Mouse (Mus musculus) granulocyte monocyte progenitor cell, adult 5-6 weeks (primary cell): ENCODE measurements around the gene Clec4e. TPM values are rescaled to one million over a fixed set of nuclear protein-coding genes. Genes with fewer than 3 reads are reported as not detected.
"Not testable (repeated sequence)": the region's sequence is repeated elsewhere in the genome, so short reads cannot be mapped to it uniquely, and the experiment has no call there.

Source experiments
- ATAC-seq: replicated peaks from 2 replicates; pipeline ENCODE4 v1.8.0; 2016; ENCODE audit warnings: mild to moderate bottlenecking, moderate TSS enrichment, inconsistent platforms; ENCODE audit not compliant: poor library complexity, severe bottlenecking
- total RNA-seq, 2 experiments: library from RNA; stranded (forward) in 1 of 2; stranded (reverse) in 1 of 2; fragments of 200-712, 200-1000 nt in 1 of 2; fragments of >200 nt in 1 of 2; fragmentation: Nextera tagmentation in 1 of 2; gene quantifications; 2 replicates each; pipeline ENCODE4 v1.2.3; 2014 to 2017

Gene Clec4e
- total RNA-seq (2014; fragmentation: Nextera tagmentation) (16.3 and 20.5 TPM in 2 replicates), total RNA-seq (2017) (20.9 and 23.7 TPM in 2 replicates)

DNA sequence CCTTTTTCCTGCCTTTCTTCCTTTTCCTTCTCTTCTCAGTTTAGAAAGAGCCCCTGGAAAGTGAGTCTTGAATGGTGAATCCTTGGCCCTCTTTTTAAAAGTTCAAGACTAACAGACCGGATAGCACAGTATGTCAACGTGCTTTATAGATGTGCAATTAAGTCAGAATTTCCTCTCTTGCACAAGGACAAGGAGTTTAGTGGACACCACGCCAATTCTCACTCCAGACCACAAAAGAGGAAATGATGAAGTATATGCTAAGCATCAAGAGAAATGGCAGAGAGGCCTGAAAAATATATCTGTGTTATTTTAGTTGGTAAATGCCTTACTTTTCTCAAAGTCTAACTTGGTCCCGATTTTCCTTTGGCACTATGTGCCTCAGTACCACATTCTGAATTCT lies at the start of gene Clec4e:
Gene Clec4e, minus strand, starts transcription at position 118 of the 400 bp plus-strand sequence.
- ATAC-seq: peak; percentile 91

DNA sequence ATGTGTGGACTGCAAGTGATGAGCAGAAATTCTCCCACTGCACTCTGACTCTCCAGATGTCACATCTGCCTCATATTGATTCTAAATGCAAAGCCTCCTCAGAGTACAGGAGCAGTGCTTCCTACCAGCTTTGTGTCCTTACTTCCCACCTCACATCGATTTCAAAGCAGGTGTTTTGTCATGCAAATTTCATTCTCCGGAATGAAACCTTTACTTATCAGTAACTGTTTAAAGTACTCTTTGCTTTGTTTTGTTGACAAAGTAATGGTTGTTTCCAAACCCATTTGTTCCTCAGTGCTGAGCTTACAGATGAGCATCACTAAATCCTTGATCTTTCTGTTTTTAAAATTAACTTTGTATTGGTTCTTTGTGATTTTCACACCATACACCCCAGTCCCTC lies 42.8 kb upstream of the Clec4e start:
- ATAC-seq: no peak

DNA sequence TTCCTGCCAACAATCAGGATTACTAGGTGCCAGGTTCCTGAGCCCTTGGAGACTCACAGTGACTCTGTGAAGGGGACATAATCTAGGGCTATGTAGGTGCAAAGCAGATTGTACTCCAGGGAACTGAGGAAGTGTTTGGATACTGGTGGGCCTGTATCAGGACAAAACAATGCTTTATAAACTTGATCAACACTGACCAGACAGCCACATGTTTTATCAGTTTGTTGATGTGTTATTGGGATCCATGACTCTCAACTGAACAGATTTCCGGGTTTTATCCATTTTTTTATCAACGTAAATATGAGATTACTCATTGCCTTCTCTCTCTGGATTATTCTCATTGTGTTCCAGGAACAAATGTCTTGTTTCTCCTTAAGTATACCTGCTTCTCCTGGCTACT lies 18.4 kb upstream of the Clec4e start, which contains the start of gene Vmn2r19:
Gene Vmn2r19, plus strand, starts transcription at position 301 of the 400 bp plus-strand sequence.
- no peak for ATAC-seq

DNA sequence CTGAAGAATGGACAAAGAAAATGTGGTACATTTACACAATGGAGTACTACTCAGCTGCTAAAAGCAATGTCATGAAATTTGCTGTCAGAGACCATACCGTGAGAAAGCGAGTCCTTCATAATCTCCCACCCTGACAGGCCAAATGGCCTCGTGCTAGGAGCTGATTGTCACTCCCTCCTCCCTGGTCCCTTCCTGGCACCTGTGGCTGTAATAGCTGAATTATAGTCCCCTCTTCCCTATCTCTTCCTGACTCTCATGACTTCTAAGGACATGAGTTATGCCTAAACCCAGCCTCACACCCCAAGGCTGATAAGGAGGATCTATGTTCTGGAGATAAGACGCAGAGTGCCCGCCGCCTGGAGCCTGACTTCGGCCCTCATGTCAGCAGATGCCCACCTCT lies 16.6 kb upstream of the Clec4e start:
- not testable (repeated sequence) for ATAC-seq

DNA sequence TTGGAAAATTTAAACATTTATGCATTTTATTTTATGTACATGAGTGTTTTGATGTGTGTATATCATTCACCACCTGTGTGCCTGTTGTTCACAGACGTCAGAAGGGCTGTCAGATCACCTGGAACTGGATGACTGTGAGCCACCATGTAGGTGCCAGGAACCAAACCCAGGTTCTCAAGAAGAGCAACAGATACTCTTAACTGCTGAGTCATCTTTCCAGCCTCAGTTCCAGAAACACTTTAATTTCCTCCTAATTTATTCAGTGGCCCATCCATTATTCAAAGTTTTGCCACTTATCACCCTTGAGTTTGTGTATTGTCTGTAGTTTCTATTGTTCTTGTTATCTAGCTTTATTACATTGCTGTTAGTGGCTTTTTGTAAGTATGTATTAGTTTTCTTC lies 7.0 kb upstream of the Clec4e start:
- no peak for ATAC-seq

DNA sequence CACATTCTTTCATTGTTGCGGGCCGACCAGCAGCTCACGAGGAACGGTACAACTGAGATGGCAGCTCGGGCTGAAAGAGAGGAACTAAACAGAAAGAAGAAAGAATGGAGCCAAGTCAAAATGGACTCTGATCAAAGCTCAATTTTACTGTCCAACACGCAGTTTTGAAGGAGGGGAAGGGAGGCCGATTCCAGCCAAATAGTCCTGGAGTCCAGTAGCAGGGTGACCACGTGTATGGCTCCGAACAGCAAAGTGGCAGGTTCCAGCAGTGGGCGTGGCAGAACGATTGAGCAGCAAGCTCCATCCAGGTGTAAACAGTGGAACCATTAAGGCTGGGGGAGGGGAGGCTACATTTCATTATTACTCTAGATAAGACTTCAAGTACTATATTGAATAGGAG lies 3.8 kb upstream of the Clec4e start:
- ATAC-seq: not testable (repeated sequence)

DNA sequence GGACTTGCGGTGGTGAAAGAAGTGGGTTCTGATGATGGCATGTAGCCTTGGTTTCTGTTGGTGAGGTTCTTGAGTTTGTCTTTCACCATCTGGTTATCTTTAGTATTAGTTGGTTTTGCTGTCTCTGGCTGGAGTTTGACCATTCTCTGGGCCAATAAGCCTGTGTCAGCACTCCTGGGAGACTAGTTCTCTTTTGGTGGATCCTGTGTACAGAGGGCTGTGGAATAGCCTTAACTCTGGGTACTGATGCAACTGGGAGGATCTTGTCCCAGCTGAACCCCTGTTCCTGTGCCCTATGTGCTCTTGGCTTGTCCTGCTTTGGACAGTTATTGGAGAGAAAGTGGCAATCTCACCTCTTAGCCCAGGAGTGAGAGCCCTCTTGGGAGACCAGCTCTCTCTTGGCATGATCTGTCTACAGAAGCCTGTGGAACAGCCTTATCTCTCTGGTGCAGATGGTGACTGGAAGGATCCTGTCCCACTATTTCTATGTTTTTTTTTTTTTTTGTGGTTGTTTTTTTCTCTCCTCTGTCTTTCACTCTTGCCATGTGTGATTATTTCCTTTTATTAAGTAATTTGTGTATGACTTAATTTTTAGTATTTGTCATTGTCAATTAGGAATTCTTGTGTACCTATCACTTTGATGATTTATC lies 3.2 kb upstream of the Clec4e start:
- no peak for ATAC-seq

DNA sequence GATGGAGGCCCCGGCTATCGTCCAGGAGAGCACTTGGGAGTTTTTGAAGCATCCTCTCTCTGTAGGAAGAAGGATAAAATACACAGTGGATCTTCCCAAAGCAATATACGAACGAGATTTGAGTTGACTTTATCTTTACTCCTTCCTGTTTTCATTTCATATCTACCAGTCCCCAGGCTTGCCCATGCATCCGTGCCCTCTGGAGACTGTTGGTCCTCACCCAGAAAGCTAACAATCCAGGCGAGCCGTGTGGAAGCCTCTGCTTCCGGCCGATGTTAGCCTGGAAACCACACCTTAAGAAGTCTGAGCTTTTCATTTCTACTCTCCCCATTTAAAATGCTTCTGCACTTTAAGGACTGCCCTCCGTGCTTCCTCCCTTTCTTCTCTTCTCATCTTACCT lies 739 bp downstream of the Clec4e start:
- peak; percentile 56 for ATAC-seq

DNA sequence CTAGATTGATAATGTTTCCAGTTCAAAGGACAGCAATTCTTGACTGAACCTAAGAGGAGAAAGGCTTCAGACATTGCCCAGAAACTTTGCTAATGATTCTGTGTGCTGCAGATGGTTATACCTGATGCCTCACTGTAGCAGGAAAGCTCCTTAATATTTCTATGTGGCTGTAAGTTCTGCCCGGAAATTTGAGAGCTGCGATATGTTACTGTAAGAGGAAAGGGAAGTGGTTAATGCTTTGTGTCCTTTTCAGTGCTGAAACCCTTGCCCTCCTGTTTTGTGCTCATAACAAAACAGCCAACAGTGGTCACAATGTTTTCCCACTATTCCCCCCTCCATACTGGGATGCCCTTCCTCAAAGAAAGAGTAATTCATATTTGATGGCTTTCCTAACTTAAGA lies 3.4 kb downstream of the Clec4e start:
- peak; percentile 26; the same call in 1 of the 2 replicates for ATAC-seq

DNA sequence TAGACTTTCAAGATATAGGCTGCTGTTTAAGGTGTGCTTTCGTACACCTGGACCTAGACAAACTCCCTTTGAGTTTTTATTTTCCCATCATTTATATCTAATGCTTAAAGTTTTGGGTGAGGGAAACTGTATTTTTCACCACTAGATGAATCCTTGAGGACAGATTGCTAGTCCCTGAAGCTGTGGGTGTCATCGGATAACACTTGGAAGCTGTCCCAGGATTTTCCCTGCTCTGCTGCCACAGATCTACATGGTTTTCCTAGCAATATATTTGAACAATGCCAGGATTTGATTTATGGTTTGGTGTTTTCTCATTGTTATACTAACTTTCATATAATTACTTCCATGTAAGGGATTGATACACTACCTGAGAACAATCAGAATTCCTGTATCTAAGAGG lies 10.2 kb downstream of the Clec4e start:
- ATAC-seq: no peak

DNA sequence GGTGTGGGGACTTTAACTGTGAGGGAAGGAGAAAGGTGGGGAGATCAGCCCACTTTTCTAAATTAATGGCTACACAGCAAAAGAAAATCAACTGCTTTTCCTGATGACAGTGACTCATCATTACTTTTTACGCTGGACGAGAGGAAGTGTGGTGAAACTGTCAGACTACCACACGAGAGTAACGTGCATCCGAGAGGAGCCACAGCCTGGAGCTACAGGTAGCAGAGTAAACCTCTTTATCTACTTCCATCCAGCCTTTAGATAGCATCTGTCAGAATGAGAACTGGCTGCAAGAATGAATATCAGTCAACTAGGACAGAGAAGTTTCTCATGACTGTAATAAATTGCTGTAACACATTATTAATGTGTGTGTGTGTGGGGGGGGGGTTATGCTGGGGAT lies 22.7 kb downstream of the Clec4e start:
- peak; percentile 85 for ATAC-seq

DNA sequence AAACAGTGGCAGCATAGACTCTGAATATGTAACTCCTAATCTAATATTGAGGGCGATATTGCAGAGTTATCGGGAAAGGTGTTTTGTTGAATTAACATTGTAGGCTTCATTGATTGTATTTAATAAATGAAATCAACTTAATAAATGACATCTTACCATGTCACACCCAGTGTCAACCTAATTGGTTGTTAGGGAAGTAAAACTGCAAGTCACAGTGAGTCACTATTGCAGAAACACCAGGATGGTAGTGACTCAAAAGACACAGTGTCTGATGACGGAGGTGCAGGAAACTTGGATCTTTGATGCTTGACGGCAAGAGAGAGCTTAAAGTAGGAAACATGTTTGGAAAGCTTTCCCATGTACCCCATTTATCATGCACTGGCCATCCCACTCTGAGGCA lies 23.9 kb downstream of the Clec4e start:
- peak; percentile 85 for ATAC-seq

DNA sequence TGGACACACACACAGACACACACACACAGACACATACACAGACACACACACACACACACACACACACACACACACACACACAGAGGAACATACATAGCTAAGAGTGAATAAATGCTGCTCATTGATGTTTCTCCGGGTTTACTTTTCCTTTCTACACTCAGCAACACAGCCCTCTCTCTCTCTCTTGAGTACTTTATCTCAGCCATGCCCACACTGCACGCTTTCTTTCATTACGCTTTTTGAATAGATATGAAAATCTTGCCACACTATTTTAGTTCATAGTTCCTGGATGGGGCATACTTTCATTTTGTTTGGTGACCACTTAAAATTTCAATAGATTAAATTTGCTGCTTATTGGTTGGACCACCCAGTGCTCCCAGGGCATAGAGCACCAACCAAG lies 25.5 kb downstream of the Clec4e start:
- no peak for ATAC-seq

DNA sequence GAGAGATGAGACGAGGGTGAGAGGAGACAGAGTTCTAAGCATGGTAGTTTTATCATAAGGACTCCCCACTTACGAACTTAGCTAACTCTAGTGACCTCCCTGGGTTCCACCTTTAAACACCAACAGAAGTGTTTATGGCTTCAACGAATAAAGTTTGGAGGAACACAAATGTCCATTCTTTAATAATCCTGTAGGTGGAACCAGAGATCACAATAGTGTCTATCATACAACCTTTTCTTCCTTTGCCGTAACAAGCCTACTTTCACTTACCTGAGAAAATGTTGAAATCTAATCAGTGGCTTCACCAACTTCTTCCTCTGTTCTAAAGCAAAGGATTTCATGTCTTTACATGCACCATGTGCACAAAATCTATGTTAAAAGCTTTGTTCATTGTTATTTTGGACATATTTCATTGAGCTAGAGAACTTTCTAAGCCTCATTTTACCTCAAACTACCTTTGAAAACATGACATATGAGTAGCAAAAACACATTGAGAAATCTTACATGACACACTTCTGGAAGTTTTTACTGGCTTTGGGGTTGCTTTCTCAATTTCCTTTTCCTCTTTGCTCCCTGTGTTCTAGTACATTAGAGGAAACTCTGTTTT lies 28.0 kb downstream of the Clec4e start, which contains the start of gene Clec4d:
Gene Clec4d, plus strand, starts transcription at position 557 of the 607 bp plus-strand sequence.
- peak; percentile 28 for ATAC-seq

DNA sequence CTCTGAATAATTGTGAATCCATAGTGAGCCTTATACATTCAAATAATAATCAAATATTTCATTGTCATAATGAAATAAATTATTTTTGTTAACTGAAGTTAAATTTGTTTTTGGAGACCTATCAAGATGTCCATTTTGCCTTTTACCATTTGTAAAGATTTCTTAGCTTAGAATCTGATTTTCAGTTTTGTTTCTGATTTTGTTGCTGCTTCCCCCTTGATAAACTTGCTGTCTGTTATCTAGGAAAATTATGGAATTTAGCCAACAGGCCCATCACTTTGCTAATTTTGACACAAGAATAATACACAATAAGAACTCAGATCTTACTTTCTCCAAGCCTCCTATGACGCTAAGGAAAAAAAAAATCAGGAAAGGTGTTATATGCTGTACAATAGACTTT lies 28.8 kb downstream of the Clec4e start:
- no peak for ATAC-seq

DNA sequence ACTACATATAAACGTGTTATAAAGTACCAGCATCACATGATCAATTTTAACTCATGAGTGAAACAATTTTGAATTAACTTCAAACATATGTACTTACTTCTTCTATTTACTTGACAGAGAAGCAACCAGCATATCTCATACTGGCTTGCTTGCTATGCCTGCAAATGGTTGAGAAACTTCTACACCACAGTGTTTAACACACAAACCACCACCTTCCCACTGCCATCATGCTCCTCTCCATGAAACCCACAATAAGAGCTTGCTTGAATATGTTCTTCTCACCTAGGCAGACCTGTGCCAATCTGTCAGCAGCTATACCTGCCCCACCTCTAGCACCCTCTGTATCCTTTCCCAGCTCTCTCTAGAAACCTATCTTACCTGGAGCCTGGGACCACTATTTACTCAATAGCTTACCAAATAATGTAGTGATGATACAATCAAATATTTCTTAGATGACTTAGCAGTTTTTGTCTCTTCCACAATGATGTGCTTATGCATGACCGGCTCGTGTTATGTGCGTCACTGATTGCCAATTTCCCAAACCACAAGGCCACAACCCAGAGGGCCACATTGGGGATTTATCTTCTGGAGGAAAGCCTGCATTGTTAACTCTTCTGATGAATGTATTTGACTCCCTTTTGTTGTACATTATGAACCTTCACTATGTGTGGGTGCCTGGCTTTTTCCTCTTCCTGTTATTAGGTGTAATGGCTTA lies 29.6 kb downstream of the Clec4e start:
- ATAC-seq: peak; percentile 80

DNA sequence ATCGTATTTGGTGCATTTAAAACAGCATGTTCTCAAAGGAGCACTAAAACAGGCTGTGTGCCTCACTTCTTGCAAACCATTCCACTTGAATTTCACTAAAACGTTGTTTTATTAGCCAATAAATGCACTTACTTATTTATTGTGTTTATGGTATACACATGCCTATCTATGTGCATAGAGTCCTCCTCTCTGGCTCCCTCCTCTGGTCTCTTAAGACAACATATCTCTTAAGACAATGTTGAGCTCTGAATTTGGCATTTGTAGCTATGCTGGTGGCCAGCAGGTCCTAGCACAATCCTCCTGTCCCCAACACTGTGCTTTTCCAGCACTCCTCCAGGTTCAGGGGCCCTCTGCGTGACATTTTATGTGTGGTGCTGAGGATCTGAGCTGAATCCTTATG lies 30.7 kb downstream of the Clec4e start:
- no peak for ATAC-seq

DNA sequence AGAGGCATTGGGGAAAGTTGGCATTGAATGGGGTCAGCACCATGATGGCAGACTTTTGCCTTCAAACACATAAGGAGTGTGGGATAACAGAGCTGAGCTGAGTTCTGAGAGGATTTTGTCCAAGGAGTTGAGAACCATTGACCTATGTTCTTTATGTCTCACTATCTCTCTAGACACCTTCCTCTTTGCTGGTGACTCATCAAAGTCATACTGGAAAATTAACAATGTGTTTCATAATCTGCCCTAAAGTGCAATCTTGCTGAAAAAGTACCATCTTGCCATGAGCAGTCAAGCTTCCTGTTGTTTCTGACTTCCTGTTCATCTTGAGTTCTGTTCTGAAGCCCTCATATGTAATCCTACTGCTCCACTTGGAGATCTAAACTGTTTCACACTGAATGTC lies 36.9 kb downstream of the Clec4e start:
- peak; percentile 91 for ATAC-seq

DNA sequence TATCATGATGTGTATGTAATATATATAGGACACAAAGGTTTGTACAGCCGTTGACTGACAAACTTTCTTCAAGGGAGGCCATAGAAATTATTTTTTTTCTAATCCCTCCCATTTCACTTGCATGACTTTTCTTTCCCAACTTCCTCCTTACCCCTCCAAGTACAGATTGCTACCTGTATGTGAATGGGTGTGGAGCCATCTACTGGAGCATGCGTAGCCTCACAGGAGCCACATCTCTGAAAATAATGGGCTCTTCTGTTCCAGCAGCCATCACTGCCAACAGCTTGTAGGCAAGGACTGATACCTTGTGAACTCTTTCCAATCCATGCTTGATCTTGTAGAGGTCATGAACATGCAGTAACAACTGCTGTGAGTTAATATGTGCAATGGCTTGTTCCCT lies 40.8 kb downstream of the Clec4e start:
- ATAC-seq: peak; percentile 59

DNA sequence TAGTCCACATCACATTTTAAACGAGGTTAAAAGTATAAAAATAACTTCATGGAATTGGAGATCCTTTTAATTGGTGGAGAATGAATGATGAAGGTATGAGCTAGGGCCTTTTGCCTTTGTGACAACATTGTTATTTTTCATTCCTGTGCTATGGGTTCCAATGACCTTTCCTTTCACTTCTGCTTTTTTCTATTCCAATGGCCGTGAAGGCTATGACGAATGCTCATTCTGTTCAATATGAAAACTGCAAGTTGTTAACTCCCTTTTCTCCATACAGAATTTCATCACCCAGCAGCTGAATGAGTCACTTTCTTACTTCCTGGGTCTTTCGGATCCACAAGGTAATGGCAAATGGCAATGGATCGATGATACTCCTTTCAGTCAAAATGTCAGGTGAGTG lies 45.5 kb downstream of the Clec4e start:
- peak; percentile 93 for ATAC-seq

DNA sequence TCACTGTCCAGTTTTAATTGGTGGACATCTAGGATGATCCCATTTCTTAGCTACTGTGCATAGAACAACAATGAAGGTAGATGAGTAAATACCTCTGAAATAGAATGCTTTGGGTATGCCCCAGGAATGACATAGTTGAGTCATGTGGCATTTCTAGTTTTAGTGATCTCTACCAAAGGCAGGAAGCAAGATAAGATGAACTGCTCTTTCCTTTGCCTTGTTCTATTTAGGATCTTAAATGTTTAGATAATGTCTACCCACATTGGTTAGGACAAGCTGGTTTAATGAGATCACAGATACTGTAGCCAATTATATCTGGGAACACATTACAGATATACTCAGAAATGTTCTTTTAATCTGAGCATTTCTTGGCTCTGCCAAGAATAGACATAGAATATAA lies 52.1 kb downstream of the Clec4e start:
- ATAC-seq: no peak
